Mouse (Mus musculus) forelimb bud, embryonic 11.5 days (tissue): ENCODE results near the gene Pde1a.
"Not testable (repeated sequence)": the region's sequence is repeated elsewhere in the genome, so short reads cannot be mapped to it uniquely, and the experiment has no call there.

ENCODE experiments used
- DNase-seq: peaks from one replicate; pipeline ENCODE4 v3.0.0-alpha.2; 2012; ENCODE audit warnings: low read depth, low spot score

The Pde1a gene

DNA sequence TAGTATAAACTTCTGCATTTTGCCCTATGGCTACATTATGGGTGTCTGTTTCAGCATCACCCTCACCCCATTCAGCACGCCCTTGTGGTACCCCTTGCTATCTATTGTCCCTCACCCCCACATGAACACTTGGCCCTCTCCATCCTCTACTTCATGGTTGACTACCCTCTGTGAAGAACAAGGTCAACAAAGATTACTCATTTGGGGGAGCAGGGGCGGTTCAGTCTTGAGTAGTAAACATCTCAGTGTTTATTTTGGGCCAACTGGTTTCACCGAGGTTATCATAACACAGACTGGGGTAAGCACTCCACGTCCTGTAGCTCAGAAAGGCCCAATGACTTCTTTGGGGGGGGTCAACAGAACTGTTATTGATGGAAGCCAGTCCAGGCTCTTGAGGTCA lies 164.3 kb downstream of the Pde1a start:
- no peak for DNase-seq

DNA sequence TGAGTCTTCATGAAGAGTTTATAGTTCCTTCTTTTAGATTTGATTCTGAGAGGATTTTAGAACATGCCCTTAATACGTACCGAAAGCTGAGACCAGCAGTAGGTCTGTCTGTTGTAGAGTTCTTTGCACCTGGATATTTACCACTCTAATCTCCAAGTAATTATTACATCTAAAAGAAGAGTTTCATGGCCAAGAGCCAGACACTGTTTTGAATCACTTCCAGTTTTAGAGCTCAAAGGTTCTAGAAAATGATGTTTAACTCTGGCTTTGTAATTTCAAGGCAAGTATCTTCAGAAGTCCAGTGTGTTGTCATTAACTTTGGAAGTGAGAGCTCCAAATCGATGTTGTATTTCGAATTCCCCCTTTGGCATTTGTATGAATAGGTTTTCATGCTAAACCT lies 167.8 kb downstream of the Pde1a start:
- DNase-seq, result no peak

DNA sequence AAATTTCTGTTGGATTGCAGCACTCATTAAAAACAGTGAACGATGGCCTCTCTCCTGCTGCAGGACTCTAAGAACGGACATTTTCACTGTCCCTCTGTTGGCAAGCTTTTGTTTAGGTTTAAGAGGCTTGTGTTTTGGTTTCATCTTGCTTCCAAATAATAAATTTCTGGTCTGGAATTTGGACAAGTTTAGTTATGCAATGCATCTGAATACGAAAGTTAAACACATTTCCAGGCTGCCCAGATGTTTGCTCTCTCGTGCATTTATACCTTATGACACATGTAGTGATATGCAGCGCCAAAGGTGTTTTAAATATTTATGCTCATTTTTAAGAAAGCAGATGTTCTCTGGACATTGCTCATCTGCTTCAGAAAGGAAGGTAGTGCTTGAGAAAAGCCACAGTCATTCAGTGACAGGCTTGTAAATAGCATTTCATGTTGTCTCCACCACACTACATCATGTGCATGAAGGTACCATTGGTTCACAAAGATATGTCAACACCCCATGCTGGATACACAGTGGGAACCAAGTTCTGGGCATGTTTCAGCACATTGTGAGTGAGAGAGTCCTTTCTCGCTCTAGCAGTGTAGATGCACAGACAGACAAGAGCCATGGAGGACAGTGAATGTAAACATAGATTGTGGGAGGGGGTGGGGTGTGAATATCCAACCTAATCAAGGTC lies 171.5 kb downstream of the Pde1a start:
- no peak for DNase-seq

DNA sequence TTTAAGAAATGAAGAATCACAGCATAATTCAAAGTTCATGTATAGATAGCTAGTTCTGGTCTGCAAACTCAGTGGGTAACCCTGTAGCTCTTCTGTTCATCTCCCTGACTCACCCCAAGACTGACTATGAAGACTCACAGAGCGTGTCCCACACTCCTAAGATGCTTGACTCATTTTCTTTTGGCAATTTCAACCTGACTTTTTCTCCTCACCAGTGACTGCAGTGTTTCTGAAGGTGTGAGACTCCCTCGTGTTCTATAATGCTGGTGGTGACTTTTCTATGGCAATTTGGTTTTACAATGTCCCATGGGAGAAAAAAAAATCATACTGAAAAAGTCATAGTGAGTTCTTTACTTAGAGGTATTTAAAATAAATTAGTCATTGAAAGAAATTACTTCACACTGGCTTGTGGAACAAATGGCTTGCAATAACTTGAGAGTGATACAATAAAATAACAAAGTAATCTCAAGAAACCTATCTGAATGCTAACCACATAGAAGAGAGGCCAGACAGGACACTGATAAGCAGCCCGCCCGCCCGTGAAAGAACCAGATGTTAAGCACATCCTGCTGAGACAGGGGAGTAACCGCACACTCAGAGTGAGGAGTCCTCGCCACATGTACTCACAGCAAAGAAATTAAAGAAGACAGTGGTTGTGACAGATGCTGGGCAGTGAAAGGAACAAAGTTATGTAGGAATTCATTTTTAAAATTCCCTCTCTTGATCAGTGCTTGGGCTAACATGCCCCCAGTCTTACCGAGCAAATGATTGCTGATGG lies 183.2 kb downstream of the Pde1a start:
- no peak for DNase-seq

DNA sequence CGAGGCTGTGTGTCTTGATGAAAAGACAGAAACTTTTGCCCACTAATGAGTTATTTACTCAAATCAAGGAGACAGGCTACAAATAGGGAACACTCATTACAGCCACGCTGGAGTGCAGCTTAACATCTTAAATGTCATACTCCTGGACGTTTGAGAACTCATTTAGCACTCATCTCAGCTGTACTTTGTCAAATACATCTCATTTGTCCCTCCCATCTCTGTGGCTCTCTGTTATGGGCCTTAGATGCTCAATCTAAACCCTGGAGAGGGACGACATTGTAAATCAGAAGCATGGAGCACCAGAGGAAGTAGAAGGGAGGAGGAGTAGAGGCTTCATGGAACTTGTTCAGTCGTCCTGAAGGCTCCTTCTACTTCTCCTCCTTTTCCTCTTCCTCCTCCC lies 194.6 kb downstream of the Pde1a start:
- no peak for DNase-seq

DNA sequence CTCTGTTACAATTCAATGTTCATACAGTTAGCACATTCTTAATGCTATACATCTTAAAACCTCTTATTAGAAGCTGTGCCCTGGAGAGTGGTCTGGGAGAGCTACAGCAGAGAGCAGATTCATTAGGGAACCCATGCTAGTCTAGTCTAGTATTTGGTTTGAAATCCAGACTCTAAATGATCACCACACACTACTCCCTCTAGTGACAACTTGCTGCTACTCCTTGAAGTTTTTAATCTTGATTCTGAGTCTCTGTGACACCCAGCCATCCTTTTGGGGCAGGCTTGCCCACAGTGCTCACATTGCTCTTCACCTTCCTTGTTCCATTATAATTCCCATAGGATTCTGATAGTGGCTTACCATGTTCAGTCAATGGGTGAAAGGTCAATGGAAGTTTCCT lies 206.9 kb downstream of the Pde1a start:
- DNase-seq, result no peak

DNA sequence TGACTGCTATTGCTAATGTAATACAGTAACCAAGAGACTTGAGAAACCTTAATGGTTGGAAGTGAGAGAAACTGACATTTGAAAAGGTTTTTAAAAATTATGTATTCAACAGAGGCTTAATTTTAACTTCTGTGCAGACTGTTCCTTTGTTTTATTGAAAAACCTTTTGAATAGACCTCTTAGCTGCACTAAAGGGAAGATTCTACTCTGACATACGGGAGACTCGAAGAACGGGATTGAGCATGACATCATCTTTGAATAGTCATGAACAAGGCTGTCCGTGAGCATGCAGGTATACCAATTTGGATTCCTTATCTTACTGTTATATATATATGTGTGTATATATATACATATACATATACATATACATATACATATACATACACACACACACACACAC lies 207.9 kb downstream of the Pde1a start:
- no peak for DNase-seq

DNA sequence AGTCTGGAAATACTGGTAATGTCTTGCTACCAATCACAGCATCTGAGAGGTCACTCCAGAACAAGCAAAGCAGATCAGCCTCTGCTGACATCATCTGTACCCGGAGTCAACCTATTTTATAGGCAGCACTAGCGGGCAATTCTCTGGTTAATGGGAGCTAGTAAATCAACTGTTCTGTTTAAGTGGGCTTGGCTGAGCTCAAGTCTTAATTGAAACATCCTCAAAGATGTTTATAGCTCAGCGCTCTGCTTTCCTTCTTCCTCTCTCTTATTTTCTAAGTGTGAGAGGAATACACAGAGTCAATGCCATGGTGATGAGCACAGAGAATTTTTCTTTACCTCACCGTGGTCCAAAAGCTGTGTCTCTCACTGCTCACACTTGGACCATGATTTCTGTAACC lies 208.8 kb downstream of the Pde1a start:
- peak; percentile 38 for DNase-seq

DNA sequence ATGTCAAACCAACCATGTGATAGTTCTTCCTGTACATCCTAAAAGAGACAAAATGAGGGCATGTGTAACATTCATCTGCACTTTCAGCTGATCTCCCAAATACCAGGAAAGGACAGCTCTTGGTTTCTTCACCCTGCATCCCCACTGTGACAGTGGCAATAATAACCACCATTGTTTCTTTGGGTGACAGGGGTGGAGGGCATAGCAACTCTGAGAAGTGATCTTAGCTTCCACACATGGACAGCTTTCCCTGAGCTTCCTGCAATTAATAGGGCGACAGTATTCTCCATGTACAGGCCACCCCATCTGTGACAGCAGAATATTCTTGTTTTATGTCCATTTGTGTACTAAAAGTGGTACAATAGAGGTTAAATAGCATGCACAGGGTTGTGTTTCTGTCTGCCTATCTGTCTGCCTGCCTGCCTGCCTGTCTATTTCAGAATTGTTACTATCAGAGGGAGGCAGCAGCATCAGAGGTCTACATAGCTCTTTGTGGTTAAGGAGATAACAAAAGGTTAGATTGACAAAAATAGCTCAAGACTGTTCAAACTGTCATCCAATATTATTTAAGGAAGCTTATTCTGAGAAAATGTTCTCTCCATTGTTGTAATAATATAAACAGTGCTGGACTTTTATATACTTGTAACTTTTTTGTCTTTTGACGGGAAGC lies 227.3 kb downstream of the Pde1a start:
- no peak for DNase-seq

DNA sequence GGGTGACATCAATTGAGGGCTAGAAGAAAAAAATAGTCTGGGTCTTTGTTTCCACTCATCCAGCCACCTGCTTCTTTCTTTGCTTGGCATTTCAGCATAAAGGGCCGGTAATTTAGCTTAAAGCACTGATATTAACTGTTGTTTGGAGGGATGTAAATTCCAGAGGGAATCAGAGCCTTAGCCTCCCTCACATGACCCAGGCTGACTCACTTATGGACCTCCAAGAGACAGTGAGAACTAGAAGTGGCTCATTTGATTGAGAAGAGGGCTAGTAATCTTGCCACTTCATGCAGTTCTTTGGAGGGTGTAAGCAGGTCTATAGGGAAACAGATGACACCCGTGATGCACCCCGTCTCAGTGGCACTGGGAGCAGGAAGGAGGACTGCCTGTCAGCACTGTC lies 230.7 kb downstream of the Pde1a start:
- no peak for DNase-seq

DNA sequence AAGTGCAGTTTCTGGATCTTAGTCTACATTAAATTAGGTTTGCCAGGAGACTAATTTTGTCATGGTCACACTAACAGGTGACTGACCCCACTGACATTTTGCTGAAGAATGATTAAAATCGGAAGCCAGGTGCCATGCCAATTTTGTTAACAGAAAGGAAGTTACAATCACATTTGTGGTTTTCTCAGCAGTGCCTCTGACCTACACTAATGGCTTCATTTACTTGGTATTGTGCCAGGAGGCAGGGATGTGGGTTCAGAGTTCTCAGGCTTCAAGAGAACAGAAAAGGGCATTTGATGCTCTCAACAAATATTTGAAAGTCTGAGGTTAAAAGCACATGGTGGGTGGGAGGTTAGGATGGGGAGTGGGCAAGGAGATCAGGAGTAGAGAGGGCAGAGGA lies 236.4 kb downstream of the Pde1a start:
- no peak for DNase-seq

DNA sequence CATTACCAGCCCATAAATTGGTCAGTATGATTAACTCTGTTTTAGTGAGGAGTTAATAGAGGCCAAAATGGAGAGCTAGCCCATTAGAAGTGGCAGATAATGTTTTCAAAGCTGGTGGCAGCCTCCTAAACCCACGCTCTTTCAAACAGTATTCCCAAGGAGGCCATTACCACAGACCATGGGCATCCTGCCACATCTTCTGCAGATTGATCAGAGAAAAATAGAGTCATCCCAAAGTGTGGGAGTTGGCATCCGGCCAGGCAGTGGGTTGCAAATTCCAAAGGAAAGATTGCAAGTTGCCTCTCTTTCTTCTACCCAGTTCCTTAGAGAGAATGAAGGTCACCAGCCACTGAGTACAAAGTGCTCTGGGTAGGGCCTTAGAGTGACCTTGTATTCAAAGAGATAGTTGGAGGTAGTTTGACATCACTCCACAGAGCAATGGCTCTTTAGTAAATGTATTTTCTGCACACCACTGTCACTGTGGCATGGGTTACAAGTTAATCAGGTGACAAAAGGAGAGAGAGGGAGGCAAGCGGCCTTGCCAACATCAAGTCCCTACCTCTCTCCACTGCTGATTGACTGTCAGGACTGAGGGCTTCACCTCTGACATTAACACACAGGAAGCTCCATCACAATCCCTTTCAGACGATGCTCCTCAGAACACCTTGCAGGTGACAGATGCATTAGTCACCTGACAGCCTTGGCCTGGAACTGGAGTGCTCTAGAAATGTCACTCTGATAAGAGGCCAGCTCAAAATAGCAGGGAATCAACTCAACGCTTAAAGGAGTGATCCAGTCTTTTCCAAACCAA lies 237.3 kb downstream of the Pde1a start:
- no peak for DNase-seq

DNA sequence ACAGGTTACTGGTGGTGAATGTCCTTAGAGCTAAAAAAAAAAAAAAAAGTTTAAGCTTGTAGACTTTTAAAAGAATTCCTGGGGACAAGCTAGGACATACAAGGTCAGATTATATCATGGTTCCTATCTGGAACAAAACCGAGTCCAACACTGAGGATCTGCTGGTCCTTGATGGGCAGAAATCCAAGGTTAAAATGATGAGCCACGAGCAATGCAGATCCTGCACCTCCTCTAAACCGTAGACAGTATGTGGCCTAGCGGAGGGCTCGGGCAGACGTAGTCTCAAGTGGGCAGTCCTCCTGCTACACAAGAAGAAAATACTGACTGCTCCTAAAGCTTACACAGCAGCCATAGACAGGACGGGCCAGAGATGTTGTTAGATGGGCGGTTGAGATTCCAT lies 238.5 kb downstream of the Pde1a start:
- DNase-seq, result no peak

DNA sequence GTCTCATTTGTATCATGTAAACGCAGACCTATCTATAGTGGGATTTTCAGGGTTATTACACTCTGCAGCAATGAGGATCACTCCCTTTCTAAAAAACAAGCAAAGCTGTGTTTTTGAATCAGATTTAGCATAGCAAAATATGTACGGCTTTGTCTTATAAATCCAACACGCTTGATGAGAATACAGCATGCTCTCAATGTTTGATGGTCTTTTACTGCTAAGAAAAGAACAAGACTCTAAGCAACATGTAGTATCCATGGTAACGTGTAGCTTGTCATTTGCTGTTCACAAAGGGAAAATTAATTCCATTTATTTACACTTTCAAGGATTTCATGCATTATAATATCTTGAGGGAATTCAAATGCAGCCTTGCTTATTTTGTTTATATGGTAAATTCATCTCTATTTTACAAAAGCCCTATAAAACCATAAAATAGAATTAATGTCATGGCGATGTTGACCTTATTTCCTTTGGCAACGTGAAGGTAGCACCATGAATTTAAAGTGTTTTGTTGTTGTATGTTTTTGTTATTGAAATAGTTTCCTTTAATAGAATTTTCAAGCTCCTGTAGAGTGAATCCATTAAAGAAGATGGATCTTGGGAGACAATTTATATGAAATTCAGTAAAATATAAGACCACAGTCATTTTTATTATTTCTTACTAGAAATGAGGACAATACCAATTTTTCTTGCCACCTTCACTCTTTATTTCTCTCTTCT lies 245.5 kb downstream of the Pde1a start:
- no peak for DNase-seq

DNA sequence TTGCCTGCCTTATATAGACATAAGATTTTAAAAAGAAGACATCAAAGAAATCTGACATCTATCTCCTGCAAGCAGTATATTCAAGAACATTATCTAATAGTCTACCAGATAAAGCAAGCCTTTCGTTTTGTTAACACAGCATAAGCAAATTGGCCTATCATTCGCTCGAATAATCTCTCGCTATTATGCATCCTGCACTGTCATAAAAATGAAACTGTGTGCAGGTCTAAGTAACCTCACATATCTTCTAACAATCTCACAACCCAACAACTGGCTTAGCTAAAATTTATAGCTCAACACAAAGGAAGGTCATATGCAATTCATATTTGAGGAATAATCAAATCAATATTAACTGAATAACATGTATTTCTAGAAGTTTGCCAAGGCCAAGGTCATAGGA lies 246.0 kb downstream of the Pde1a start:
- DNase-seq, result no peak

DNA sequence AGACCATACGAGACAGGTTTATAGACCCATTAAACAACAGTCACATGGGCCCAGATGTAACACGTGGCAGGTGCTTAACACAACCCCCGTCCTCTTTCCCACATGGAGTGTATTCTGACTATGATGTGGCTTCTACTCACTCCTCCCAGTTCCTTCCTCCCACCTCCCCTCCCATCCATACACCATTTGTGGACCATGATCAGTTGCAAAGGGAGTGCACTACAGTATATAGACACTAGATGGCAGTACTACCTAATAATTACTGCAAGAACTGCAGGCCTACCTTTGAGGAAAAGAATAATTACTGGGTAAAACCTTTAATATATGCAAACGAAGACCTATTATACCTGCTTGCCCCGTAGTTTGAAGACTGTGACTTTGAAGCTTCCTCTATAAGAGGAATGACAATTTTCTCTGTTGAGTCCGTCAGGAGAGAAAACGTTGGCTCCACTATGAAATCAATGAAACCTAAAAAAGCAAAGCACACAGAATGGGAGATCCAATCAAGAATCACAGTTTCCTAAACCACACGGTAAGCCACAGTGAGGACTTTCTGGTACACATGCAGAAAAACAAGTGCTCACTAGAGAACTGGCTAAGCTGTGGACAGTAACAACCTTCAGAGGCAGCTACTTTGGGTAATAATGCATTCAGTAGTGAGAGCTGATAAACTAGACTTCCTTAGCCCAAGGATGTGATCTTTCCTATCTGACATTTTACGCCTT lies 263.8 kb downstream of the Pde1a start:
- peak; percentile 78 for DNase-seq

DNA sequence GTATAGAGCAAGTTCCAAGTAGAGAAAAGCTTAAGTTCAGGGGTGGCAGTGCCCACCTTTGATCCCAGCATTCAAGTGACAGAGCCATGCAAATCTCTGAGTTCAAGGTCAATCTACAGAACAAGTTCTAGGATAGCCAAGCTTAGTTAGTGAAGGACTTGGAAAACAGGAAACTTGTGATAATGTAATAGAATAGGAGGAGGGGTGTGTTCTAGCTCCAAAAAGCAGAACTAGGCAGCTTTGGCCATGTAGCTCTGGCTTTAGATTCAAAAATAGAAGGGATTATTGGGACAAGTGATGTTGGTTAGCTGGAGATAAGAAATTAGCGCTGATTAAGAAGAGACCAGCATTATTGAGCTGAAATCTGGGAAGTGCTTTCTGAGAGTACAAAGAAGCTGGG lies 272.4 kb downstream of the Pde1a start:
- DNase-seq, result no peak

DNA sequence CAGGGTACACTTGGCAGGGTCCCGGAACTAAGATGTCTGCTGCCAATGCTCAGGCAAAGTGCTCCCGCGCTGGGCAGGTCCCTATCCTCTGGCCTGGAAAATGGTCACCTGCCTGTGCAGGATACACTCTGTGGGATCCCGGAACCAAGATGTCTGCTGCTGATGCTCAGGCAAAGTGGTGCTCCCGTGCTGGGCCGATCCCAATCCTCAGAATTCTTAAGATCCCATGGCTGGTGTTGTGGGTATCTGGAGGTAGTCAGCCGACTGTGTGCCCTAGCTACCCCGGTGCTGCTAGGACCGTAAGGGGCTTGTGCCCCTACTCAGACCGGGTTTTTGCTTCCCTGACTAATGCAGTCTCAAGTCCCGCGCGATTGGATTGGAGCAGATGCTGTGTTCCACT lies 281.9 kb downstream of the Pde1a start:
- not testable (repeated sequence) for DNase-seq

DNA sequence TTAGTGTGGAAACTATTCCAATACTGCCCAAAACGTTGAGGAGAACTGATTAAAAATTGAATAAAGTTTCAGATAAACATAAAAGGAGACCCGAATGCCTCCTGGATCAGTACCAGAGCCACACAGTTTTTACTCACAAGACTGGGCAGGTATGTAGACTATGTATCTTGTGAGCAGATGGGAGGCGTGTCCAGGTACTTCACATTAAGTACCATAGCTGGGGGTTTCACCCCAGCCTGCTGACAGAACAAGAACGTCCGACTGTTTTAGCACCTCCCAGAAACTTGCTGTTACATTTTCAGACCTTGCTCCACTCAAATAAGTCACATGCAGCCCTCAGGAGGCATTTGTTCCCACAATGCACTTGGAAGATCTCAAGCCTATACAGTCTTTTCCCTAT lies 289.7 kb downstream of the Pde1a start:
- DNase-seq, result no peak

DNA sequence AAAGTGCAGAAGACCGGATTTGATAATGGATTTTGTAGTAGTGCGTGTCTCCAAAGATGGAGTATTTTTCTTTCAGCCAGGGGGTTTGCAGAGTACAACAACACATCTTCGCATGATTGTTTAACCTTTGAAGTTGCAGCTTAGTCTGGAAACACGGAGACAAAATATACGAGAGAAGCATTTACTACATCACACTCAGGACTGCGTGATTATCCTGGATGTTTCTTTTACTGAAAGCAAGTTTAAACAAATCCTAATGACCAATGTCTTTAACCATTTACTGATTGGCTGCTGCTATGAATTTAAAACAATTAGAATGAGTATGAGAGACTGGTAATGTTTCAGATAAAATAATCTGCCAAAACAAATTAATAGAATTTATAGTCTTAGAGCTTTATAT lies 290.2 kb downstream of the Pde1a start:
- DNase-seq, result no peak

DNA sequence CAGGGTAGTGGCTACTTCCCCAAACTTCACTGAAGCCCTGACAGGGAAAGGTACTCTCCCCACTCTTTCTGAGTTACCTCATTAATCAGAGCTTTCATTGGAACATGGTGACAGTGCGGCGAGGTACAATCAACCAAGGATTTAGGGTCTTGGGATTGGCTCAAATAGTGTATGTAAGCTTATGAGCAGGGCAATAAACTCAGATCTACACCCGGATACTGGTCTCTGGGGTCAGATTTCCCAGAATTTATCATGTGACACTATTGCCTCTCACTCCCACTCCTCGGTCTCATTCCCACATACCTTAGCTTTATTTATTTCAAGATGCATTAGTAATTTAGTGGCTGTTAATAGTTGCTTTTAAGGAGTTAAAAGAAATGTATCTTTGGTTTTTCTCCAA lies 303.4 kb downstream of the Pde1a start:
- DNase-seq, result peak; percentile 11
